Comparison of ENCODE assay signal across 8 mouse cellular contexts in the genomic region with DNA sequence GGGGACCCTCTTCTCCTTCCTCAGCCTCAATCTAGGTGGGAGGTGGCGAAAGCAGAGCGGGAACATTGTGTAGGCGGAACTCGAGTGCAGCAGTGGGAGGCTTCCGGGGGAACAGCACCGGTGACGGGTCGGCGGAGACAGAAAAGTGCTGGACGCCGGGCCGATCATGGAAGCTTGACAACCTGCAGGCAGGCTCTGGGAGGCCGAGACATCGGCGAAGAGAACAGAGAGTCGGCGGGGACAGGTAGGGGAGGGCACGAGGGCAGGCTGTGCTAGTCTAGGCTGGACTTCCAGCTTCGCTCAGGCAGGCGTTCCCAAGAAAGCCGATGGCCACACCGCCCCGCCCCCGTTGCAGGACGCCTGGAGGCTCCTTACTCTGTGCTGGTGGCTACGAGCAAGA. TPM values are rescaled to one million over a fixed set of nuclear protein-coding genes. Genes with fewer than 3 reads are reported as not detected.
DNase-seq lines count a peak whose midpoint lies in the region; ATAC-seq and TF ChIP-seq lines count a peak whose summit lies in the region.

No protein-coding gene starts in this region.

- WGBS in heart, embryonic 12.5 days = under 1% methylated on average over 26 of the region's 26 CpGs
- under 1% methylated on average over 26 of the region's 26 CpGs for WGBS in kidney, postnatal 0 days
- WGBS in liver, embryonic 12.5 days (ENCODE audit: insufficient replicate concordance) = under 1% methylated on average over 26 of the region's 26 CpGs
- WGBS in stomach, embryonic 15.5 days = 0% methylated on average over 26 of the region's 26 CpGs

- H3K27ac ChIP-seq in heart, embryonic 12.5 days (ENCODE audit: poor library complexity, severe bottlenecking) = no peak overlapping the region
- H3K27ac ChIP-seq in kidney, postnatal 0 days = peak overlapping the region; percentile 62; the same call in 1 of the 2 replicates
- peak overlapping the region; percentile 70 for H3K27ac ChIP-seq in liver, embryonic 12.5 days
- H3K27ac ChIP-seq in stomach, embryonic 15.5 days = no peak overlapping the region

- peaks cover 27% of the 10 kb centered on the region for H3K36me3 ChIP-seq in heart, embryonic 12.5 days
- 0 out of 2 replicates have a peak, but pooled peaks cover 8% of the 10 kb centered on the region for H3K36me3 ChIP-seq in kidney, postnatal 0 days (ENCODE audit: insufficient read depth, low read length)
- peaks cover 34% of the 10 kb centered on the region for H3K36me3 ChIP-seq in liver, embryonic 12.5 days
- H3K36me3 ChIP-seq in stomach, embryonic 15.5 days = no peaks in the 10 kb centered on the region

- H3K9ac ChIP-seq in heart, embryonic 12.5 days = peak overlapping the region; percentile 81
- peak overlapping the region; percentile 83 for H3K9ac ChIP-seq in kidney, postnatal 0 days (ENCODE audit: low read depth, low read length)
- H3K9ac ChIP-seq in liver, embryonic 12.5 days = peak overlapping the region; percentile 88
- H3K9ac ChIP-seq in stomach, embryonic 15.5 days = peak overlapping the region; percentile 90

- H3K27me3 ChIP-seq in heart, embryonic 12.5 days (replicated peaks) = no peaks in the 10 kb centered on the region
- H3K27me3 ChIP-seq in kidney, postnatal 0 days (ENCODE audit: insufficient read depth, low read length) = no peaks in the 10 kb centered on the region
- H3K27me3 ChIP-seq in liver, embryonic 12.5 days (replicated peaks) = no peaks in the 10 kb centered on the region
- no peaks in the 10 kb centered on the region for H3K27me3 ChIP-seq in stomach, embryonic 15.5 days (replicated peaks)

- DNase-seq in B cell, adult 2 months = peak; percentile 86 to 87
- DNase-seq in brain, adult 2 months (ENCODE audit: low read depth, low spot score) = peak; percentile 91
- DNase-seq in kidney, postnatal 0 days (ENCODE audit: low spot score) = peak; percentile 85
- DNase-seq in natural killer cell, adult 2 months (ENCODE audit: low spot score in 2 of 2) = peak; percentile 70 to 78

- peak overlapping the region; percentile 79 for H3K4me2 ChIP-seq in heart, embryonic 12.5 days
- H3K4me2 ChIP-seq in kidney, postnatal 0 days (ENCODE audit: low read length) = peak overlapping the region; percentile 82
- H3K4me2 ChIP-seq in liver, embryonic 12.5 days = peak overlapping the region; percentile 83
- peak overlapping the region; percentile 90 for H3K4me2 ChIP-seq in stomach, embryonic 15.5 days

- ATAC-seq in erythroid progenitor cell, adult 5-6 weeks (replicated peaks; ENCODE audit: low FRiP score, poor library complexity, severe bottlenecking) = peak; percentile 64
- ATAC-seq in heart, embryonic 12.5 days (ENCODE audit: insufficient number of reproducible peaks, low FRiP score) = peak; percentile 28; the same call in 1 of the 2 replicates
- peak; percentile 33 for ATAC-seq in kidney, postnatal 0 days (replicated peaks; ENCODE audit: low FRiP score, low read depth)
- no peak for ATAC-seq in liver, embryonic 12.5 days
- ATAC-seq in stomach, embryonic 15.5 days (ENCODE audit: insufficient read depth, low FRiP score, low read depth) = no peak

- no peaks in the 10 kb centered on the region for H3K9me3 ChIP-seq in heart, embryonic 12.5 days (replicated peaks)
- no peaks in the 10 kb centered on the region for H3K9me3 ChIP-seq in kidney, postnatal 0 days (replicated peaks; ENCODE audit: low read length)
- H3K9me3 ChIP-seq in liver, embryonic 12.5 days (replicated peaks) = no peaks in the 10 kb centered on the region
- H3K9me3 ChIP-seq in stomach, embryonic 15.5 days = no peaks in the 10 kb centered on the region

- TF ChIP-seq CTCF in kidney, postnatal 0 days (IDR thresholded peaks at IDR 0.05; ENCODE audit: low read depth) = no peak

- H3K4me3 ChIP-seq in heart, embryonic 12.5 days = peak overlapping the region; percentile 84
- H3K4me3 ChIP-seq in kidney, postnatal 0 days (replicated peaks; ENCODE audit: low read depth, low read length) = peak overlapping the region; percentile 93
- H3K4me3 ChIP-seq in liver, embryonic 12.5 days = peak overlapping the region; percentile 92
- H3K4me3 ChIP-seq in stomach, embryonic 15.5 days (replicated peaks) = peak overlapping the region; percentile 96

- H3K4me1 ChIP-seq in heart, embryonic 12.5 days (replicated peaks) = peaks cover 10% of the 10 kb centered on the region
- 0 out of 2 replicates have a peak, but pooled peaks cover 2% of the 10 kb centered on the region for H3K4me1 ChIP-seq in kidney, postnatal 0 days (replicated peaks; ENCODE audit: insufficient read depth, low read length)
- peaks cover 32% of the 10 kb centered on the region for H3K4me1 ChIP-seq in liver, embryonic 12.5 days
- H3K4me1 ChIP-seq in stomach, embryonic 15.5 days = 0 out of 2 replicates have a peak, but pooled peaks cover 2% of the 10 kb centered on the region

RNA-seq across cellular contexts. Expression of gene Cops7b, which starts 4.3 kb away (rescaled TPM):
- total RNA-seq in erythroid progenitor cell, adult 5-6 weeks (2015; ENCODE audit: low replicate concordance) = 1.7 and 10.5 TPM in 2 replicates
- total RNA-seq in erythroid progenitor cell, adult 5-6 weeks (2017; ENCODE audit: low replicate concordance) = 4.9 and 5.5 TPM in 2 replicates
- 28.6 and 32.6 TPM in 2 replicates for polyA plus RNA-seq in heart, embryonic 12.5 days (2016; fragmentation: Nextera tagmentation; extraction: Ambion mirVana)
- polyA plus RNA-seq in kidney, postnatal 0 days (2015; fragmentation: Nextera tagmentation; extraction: Ambion mirVana) = 27.9 and 28.6 TPM in 2 replicates
- polyA plus RNA-seq in liver, embryonic 12.5 days (2016; fragmentation: Nextera tagmentation; extraction: Ambion mirVana) = 23.4 and 24.3 TPM in 2 replicates
- polyA plus RNA-seq in stomach, embryonic 15.5 days (2015; fragmentation: Nextera tagmentation; extraction: Ambion mirVana) = 31.7 and 33.8 TPM in 2 replicates

RNA-seq across cellular contexts. Expression of gene Pde6d, which starts 4.6 kb away (rescaled TPM):
- 23.4 and 26.8 TPM in 2 replicates for total RNA-seq in erythroid progenitor cell, adult 5-6 weeks (2015; ENCODE audit: low replicate concordance)
- 4.3 and 13.6 TPM in 2 replicates for total RNA-seq in erythroid progenitor cell, adult 5-6 weeks (2017; ENCODE audit: low replicate concordance)
- polyA plus RNA-seq in heart, embryonic 12.5 days (2016; fragmentation: Nextera tagmentation; extraction: Ambion mirVana) = 83.5 and 89.5 TPM in 2 replicates
- 63.2 and 63.7 TPM in 2 replicates for polyA plus RNA-seq in kidney, postnatal 0 days (2015; fragmentation: Nextera tagmentation; extraction: Ambion mirVana)
- 44.0 and 48.0 TPM in 2 replicates for polyA plus RNA-seq in liver, embryonic 12.5 days (2016; fragmentation: Nextera tagmentation; extraction: Ambion mirVana)
- 53.7 and 59.4 TPM in 2 replicates for polyA plus RNA-seq in stomach, embryonic 15.5 days (2015; fragmentation: Nextera tagmentation; extraction: Ambion mirVana)

Comparison
In these comparisons a context has a peak if more than half of its experiments do, and no peak if none do; other contexts are left out.
1. ATAC-seq: peak in erythroid progenitor cell, adult 5-6 weeks (single experiment), heart, embryonic 12.5 days (single experiment) and kidney, postnatal 0 days (single experiment); none in liver, embryonic 12.5 days (single experiment) and stomach, embryonic 15.5 days (single experiment).
2. H3K27ac ChIP-seq: peak in kidney, postnatal 0 days (single experiment) and liver, embryonic 12.5 days (single experiment); none in heart, embryonic 12.5 days (single experiment) and stomach, embryonic 15.5 days (single experiment).
3. Peak in every context shown above with its lines, with median percentiles within 50 percentile points of each other: DNase-seq, H3K4me2 ChIP-seq, H3K4me3 ChIP-seq and H3K9ac ChIP-seq.